Mouse (Mus musculus): ENCODE results near the gene Dscaml1.

The Dscaml1 gene

GRCm38 (mm10) chr9:45682461-45682998, 256.1 kb downstream of the Dscaml1 start:
- no peak for DNase-seq (ENCODE audit: low spot score in 2 of 2)

- DNase-seq (ENCODE audit: low spot score in 2 of 2) = no peak
Measured at GRCm38 (mm10) chr9:45693424-45694237, 267.2 kb downstream of the Dscaml1 start.

DNA sequence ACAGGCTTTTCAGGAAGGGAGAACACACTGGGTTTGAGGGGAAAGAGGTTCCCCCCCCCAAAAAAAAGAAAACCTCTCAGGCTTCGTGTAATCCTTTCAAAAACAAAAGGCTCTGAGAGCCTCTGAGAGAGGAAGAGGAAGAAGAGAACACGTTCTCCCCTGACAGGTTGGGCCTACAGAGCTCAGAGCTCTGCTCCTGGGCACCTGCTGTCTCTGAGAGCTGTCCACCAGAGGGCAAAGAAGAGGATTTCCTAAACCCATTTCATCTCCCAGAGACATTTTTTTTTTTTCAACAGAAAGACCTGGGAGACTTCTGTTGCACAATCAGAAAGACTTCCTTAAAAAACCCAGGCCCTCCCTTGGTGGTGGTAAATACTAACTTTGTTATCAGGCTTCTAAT, 267.8 kb downstream of the Dscaml1 start:
- no peak for DNase-seq (ENCODE audit: low spot score in 2 of 2)

DNA sequence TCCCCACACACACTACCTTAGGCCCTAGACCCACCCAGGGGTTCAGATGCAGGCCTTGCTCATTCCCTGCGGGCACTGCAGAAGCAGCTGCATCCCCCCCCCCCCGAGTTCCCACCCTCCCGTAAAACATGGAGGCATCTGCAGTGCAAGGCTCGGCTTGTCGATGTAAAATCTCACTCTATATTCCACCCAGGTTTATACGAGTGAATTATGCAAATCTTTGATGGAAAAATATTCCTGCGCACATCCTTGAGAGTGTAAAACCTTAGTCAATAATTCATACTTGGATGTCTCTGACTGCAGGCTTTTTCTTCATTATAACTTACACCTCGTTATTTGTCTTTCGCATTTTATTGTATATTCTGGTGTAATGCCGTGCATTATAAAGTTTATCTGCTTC, 272.7 kb downstream of the Dscaml1 start:
- no peak for DNase-seq (ENCODE audit: low spot score in 2 of 2)

- no peak for DNase-seq (ENCODE audit: low spot score in 2 of 2)
Measured at GRCm38 (mm10) chr9:45703236-45703635, 276.8 kb downstream of the Dscaml1 start.

- DNase-seq (ENCODE audit: low spot score in 2 of 2) = no peak
Measured at GRCm38 (mm10) chr9:45704441-45704840, 278.0 kb downstream of the Dscaml1 start.

DNA sequence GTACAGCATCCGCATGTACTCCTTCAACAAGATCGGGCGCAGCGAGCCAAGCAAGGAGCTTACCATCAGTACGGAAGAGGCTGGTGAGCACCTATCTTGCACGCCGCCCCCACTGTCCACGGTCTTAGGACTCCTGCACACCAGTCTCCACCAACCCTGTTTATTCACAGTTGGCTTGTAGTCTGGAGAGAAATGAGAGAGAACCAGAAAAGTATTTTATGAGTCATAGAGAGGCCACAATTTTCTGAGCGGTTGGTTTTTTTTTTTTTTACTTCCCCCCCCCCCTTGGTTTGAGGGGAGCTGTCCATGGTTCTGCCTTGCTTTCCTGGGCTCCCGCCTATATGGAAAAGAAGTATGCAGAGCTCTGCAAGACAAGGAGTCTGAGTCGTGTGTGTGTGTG, 283.9 kb downstream of the Dscaml1 start:
- no peak for DNase-seq (ENCODE audit: low spot score in 2 of 2)

DNA sequence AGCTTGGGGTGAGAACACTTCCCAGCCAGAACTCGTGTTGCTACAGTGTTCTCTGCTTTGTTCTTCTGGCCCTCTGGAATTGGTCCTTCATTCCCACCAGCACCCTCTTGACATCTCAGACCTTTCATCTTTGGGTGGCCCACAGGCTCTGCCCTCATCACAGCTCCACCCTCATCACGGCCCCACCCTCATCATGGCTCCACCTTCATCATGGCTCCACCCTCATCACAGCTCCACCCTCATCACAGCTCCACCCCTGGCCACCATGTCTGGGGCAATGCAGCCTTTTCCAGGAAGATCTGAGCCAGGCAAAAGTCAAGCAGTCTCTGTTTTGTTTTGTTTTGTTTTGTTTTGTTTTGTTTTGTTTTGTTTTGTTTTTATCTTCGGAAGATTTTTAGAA, 289.0 kb downstream of the Dscaml1 start:
- no peak for DNase-seq (ENCODE audit: low spot score in 2 of 2)

DNA sequence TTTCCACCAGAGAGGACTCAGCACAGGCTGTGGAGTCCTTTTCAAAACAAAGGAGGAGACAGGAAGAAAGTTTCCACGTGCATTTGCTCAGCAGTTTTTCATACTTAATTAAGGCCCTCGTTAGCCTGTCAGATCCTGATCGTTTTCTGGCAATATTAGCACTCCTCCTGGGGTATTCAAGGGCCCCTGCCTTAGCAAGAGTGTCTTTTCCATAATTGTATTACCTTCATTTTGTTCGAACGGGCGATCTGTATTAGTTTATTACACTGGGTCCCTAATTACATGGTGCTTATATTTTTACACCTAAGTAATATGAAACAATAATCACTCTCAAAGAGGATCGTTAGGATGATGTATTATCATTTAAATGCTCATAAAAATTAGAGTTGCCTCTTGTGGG, 293.6 kb downstream of the Dscaml1 start:
- no peak for DNase-seq (ENCODE audit: low spot score in 2 of 2)

DNA sequence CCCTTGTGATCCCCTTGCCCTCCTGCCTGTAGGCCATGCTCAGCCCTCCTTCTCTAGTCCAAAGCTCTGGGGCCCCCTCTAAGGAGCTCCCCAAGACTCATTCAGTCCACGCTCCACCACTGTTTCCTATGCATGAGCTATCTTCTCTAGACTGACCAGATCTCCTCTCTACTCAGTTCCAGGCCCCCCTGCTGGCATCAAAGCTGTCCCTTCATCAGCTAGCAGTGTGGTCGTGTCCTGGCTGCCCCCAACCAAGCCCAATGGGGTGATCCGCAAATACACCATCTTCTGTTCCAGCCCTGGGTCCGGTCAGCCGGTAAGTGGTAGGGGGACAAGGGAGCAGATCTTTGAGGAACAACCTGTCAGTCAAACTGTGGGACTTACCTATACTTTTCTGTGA, 305.4 kb downstream of the Dscaml1 start:
- DNase-seq (ENCODE audit: low spot score in 2 of 2) = no peak

GRCm38 (mm10) chr9:45733246-45733645, 306.8 kb downstream of the Dscaml1 start:
- no peak for DNase-seq (ENCODE audit: low spot score in 2 of 2)

DNA sequence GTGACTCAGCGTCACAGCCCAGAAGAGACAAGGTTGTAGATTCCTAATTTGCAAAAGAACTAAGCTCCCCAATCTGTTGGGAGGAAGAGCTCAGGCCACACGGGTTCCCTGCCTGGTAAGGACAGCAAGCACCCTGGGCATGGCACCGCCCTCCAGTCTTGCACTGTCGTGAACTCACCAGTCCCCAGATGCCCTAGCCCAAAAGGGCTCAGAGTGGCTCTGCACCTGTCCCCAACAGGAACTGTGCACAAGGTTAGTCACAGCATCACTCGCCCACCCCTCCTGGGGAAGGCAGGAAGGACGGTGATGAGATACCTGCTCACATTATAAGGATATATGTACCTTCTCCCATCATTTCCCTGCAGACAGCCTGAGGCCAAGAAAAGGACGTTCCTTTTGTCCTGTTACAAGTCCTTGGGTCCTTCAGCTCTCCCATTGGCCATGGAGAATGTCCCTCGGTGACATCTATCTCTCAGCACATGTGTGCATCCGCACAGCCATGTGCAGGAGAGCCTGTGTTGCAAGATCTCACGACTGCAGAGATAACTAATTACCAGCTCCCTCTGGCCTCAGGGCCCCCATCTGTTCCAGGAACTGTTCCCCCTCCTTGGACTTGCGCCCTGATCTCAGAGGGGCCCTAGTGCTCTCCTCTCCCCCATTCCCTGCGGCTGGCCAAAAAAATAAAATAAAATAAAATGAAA, 312.7 kb downstream of the Dscaml1 start:
- DNase-seq (ENCODE audit: low spot score in 2 of 2) = no peak

DNA sequence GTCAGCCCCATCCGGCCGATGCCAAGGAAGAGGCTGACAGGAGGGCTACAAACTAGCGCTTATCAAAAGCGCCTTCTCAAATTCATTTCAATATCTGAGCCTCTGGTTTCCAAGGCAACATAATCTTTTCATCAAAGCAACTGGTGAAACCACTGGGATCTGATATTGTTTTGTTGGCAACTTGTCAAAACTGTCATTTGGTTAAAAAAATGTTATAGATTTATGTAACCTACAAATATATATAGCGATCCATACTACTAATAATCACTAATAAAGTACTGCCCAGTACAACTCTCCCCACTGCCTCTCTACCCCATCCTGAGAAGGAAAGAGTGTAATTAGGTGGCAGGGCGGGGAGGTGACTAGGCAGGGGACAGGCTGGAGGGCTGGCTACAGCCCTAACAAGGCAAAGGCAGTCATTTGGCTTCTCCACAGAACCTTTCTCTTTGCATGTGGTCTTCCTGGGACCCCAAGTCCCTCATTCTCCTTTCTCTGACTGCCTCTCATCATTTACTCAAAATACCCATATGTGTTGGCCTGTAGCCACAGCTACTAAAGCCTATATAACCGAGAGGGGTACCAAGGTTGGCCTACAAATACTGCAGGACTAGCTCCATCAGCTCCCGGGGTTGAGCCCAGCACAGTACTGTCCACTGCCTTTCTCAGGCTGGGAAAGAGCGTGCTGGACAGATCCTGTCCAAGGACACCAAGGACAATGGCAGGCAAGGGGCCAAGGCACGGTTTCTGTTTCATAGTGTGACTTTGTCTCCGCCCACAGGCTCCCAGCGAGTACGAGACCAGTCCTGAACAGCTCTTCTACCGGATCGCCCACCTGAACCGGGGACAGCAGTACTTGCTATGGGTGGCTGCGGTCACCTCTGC, 313.5 kb downstream of the Dscaml1 start:
- peak in 1 of 2 experiments; percentile 51 for DNase-seq (ENCODE audit: low spot score in 2 of 2)

GRCm38 (mm10) chr9:45740584-45740980, 314.2 kb downstream of the Dscaml1 start:
- no peak for DNase-seq (ENCODE audit: low spot score in 2 of 2)

- no peak for DNase-seq (ENCODE audit: low spot score in 2 of 2)
Measured at GRCm38 (mm10) chr9:45745451-45745850, 319.0 kb downstream of the Dscaml1 start.

- no peak for DNase-seq (ENCODE audit: low spot score in 2 of 2)
Measured at GRCm38 (mm10) chr9:45749917-45750316, 323.5 kb downstream of the Dscaml1 start.

- DNase-seq (ENCODE audit: low spot score in 2 of 2) = no peak
Measured at GRCm38 (mm10) chr9:45754452-45755091, 328.1 kb downstream of the Dscaml1 start.

- no peak for DNase-seq (ENCODE audit: low spot score in 2 of 2)
Measured at GRCm38 (mm10) chr9:45766195-45766594, 339.8 kb downstream of the Dscaml1 start.

- no peak for DNase-seq (ENCODE audit: low spot score in 2 of 2)
Measured at GRCm38 (mm10) chr9:45767155-45767554, 340.7 kb downstream of the Dscaml1 start.

- DNase-seq (ENCODE audit: low spot score in 2 of 2) = no peak
Measured at GRCm38 (mm10) chr9:45768421-45768820, 342.0 kb downstream of the Dscaml1 start.

GRCm38 (mm10) chr9:45769596-45769995, 343.2 kb downstream of the Dscaml1 start:
- no peak for DNase-seq (ENCODE audit: low spot score in 2 of 2)

Measured in urinary bladder, postnatal 4 days (tissue).